In the genomic region with DNA sequence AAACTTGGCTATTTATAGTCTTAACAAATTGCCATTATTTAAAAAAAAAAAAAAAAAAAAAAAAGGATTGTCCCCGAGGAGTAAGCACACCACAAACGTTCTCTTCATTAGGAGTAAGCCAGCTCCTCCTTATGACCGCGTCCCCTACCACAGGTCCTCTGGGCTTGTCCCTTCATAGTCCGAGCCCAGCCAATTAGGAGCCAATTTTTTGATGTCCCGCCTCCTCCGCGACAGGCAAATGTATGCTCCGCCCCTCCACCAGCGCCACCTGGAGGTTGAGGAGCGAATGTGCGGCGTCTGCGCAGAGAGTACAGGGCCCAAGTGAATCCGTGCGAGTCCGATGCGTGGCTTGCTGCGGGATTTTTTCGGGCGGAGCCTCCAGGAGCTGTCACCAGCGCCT, we compare ENCODE assay signal across 8 mouse cellular contexts. TPM values are rescaled to one million over a fixed set of nuclear protein-coding genes. Genes with fewer than 3 reads are reported as not detected.
DNase-seq lines count a peak whose midpoint lies in the region; ATAC-seq and TF ChIP-seq lines count a peak whose summit lies in the region.

No protein-coding gene starts in this region.

- peak; percentile 98 for DNase-seq in MN1 (ENCODE audit: low spot score)
- peak; percentile 98 for DNase-seq in cerebellum, adult 8-10 months
- peak; percentile 93 for DNase-seq in forelimb bud, embryonic 11.5 days (ENCODE audit: low read depth, low spot score)
- DNase-seq in heart, postnatal 4 days = peak; percentile 98
- peak; percentile 95 to 97 for DNase-seq in layer of hippocampus, adult 8-10 months (ENCODE audit: low spot score in 2 of 2)
- DNase-seq in lung, embryonic 14.5 days = peak; percentile 98
- DNase-seq in testis, postnatal 14 days (ENCODE audit: low spot score) = peak; percentile 91

- under 1% methylated on average over 22 of the region's 22 CpGs for WGBS in lung, embryonic 14.5 days

- H3K27ac ChIP-seq in lung, embryonic 14.5 days (ENCODE audit: low read depth) = no peak overlapping the region

- H3K36me3 ChIP-seq in lung, embryonic 14.5 days (ENCODE audit: insufficient read depth) = no peaks in the 10 kb centered on the region

- H3K27me3 ChIP-seq in lung, embryonic 14.5 days (ENCODE audit: insufficient read depth, low read length) = no peaks in the 10 kb centered on the region

- H3K4me3 ChIP-seq in lung, embryonic 14.5 days (ENCODE audit: low read depth, low read length) = peak overlapping the region; percentile 34

- H3K9ac ChIP-seq in lung, embryonic 14.5 days = peak overlapping the region; percentile 48

- ATAC-seq in lung, embryonic 14.5 days (ENCODE audit: insufficient read depth) = peak; percentile 81
- ATAC-seq in neutrophil, adult 5-6 weeks (ENCODE audit: extremely low read depth, insufficient number of reproducible peaks, low FRiP score, poor library complexity, severe bottlenecking) = peak; percentile 97

- H3K4me2 ChIP-seq in lung, embryonic 14.5 days = peak overlapping the region; percentile 69

- peak; percentile 98 for TF ChIP-seq CTCF in lung, embryonic 14.5 days (IDR thresholded peaks at IDR 0.05; ENCODE audit: low read depth)

- H3K9me3 ChIP-seq in lung, embryonic 14.5 days (ENCODE audit: low read depth, low read length) = no peaks in the 10 kb centered on the region

- peaks cover 15% of the 10 kb centered on the region for H3K4me1 ChIP-seq in lung, embryonic 14.5 days (ENCODE audit: insufficient read depth)

RNA-seq across cellular contexts. Expression of gene Dnmt3a, which starts 14.1 kb away (rescaled TPM):
- 100 to 1,000 TPM; 118 TPM for total RNA-seq in heart, postnatal 4 days (2021)
- 10 to 100 TPM; 74.0 to 91.8 (median 80.6) TPM for total RNA-seq in layer of hippocampus, adult 8-10 months (2022)
- polyA plus RNA-seq in lung, embryonic 14.5 days (2014; fragmentation: Nextera tagmentation; extraction: Ambion mirVana) = 88.0 and 95.5 TPM in 2 replicates
- 19.2 and 24.2 TPM in 2 replicates for total RNA-seq in neutrophil, adult 5-6 weeks (2017)
